Mouse (Mus musculus): Measurements from ENCODE around the gene Tubd1. TPM values are rescaled to one million over a fixed set of nuclear protein-coding genes. Genes with fewer than 3 reads are reported as not detected.

Tubd1 gene
- polyA plus RNA-seq, 2 experiments from 2014 or later = 5.7 to 5.9 TPM

- peak; percentile 46 for ATAC-seq
Measured at GRCm38 (mm10) chr11:86568425-86568824, 23.6 kb downstream of the Tubd1 start.

- no peak for ATAC-seq
Measured at GRCm38 (mm10) chr11:86570261-86570746, 25.5 kb downstream of the Tubd1 start.

GRCm38 (mm10) chr11:86571047-86571855 lies 26.5 kb downstream of the Tubd1 start:
- no peak for ATAC-seq

- ATAC-seq = no peak
Measured at GRCm38 (mm10) chr11:86571871-86572270, 27.1 kb downstream of the Tubd1 start.

GRCm38 (mm10) chr11:86572623-86573022 lies 27.8 kb downstream of the Tubd1 start:
- ATAC-seq = no peak

- peak; percentile 47 for ATAC-seq
Measured at GRCm38 (mm10) chr11:86573646-86574231, 28.9 kb downstream of the Tubd1 start.

GRCm38 (mm10) chr11:86574408-86574807 lies 29.6 kb downstream of the Tubd1 start:
- ATAC-seq = no peak

GRCm38 (mm10) chr11:86575632-86576378 lies 31.0 kb downstream of the Tubd1 start:
- ATAC-seq = no peak

- ATAC-seq = peak; percentile 43
Measured at GRCm38 (mm10) chr11:86577231-86577630, 32.4 kb downstream of the Tubd1 start.

- ATAC-seq = no peak
Measured at GRCm38 (mm10) chr11:86578106-86578808, 33.5 kb downstream of the Tubd1 start.

GRCm38 (mm10) chr11:86578809-86579730 lies 34.3 kb downstream of the Tubd1 start:
- peak; percentile 40 for ATAC-seq

- no peak for ATAC-seq
Measured at GRCm38 (mm10) chr11:86579731-86580318, 35.0 kb downstream of the Tubd1 start.

GRCm38 (mm10) chr11:86580319-86581113 lies 35.7 kb downstream of the Tubd1 start:
- peak; percentile 1 for ATAC-seq

GRCm38 (mm10) chr11:86581250-86581753 lies 36.5 kb downstream of the Tubd1 start:
- peak; percentile 44 for ATAC-seq

- no peak for ATAC-seq
Measured at GRCm38 (mm10) chr11:86581943-86582542, 37.3 kb downstream of the Tubd1 start.

- no peak for ATAC-seq
Measured at GRCm38 (mm10) chr11:86582543-86583260, 37.9 kb downstream of the Tubd1 start.

- no peak for ATAC-seq
Measured at GRCm38 (mm10) chr11:86583313-86583825, 38.6 kb downstream of the Tubd1 start.

Data from activated CD4-positive, CD25-positive, alpha-beta regulatory T cell, adult 4 months (primary cell).